Mouse (Mus musculus): ENCODE results near the gene Lxn.
A peak's percentile ranks its signal among the peaks of the same experiment; 100 is the strongest.

Lxn gene

DNA sequence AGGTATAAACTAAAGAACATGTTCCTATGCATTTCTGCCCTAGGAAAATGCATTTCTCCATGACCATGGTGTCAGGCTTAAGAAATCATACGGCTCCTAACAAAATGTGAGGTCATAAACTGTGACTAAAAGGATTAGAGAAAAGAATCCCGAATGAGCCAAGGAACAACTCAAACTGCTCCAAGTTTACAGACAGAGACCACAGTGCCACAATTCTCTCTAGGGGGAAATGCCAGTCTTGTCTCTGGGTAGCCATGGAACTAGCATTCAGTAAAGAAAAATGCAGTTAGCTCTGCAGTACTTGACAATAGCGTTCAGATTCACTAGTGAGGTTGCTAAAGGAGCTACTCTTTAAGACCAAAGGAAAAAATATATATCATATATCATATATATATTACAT, 3.8 kb downstream of the Lxn start:
- no peak for DNase-seq

GRCm38 (mm10) chr3:67450601-67451210, 13.0 kb downstream of the Lxn start:
- peak; percentile 20 for DNase-seq

DNA sequence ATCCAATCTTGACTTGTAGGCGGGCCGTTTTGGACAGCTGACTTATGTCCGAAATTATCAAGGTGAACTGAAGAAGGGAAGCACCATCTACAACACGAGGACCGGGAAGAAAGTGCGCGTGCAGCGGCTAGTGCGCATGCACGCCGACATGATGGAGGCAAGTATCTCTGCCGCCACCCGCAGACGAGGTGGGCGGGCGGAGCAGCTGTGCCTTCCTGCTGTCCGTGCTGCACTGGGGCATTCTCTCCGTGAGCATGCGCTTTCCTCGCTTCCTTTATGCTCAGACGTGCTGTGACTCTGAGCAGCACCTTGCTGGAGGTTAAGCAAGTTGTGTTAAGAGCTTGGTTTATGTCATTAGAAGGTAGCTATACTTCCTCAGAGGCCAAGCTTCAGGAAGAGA, 14.1 kb downstream of the Lxn start:
- peak; percentile 41 for DNase-seq

- no peak for DNase-seq
These were observed 16.6 kb downstream of the Lxn start for GRCm38 (mm10) chr3:67447143-67447542.

GRCm38 (mm10) chr3:67434011-67434410, 29.7 kb downstream of the Lxn start:
- no peak for DNase-seq

DNA sequence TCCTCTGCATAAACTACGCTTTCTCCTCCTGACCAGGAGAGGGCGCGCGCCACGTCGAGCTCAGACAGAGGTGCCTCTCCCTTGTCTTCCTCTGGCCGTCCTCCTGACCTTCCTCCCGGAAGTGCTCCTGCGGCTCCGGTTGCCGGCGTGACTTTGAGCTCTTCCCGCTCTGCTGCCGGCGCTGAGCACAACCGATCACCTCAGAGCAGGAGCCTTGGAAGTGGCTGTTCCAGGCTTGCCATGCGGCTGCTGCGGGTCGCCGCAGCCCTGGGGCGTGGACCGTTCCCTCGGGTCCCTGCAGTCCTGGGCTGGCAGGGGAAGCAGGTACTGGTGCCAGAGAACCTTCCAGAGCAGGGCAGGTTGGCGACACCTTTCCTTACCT, 33.7 kb downstream of the Lxn start, which contains the start of gene Gfm1:
Gene Gfm1, plus strand, starts transcription at position 98 of the 382 bp plus-strand sequence.
- peak; percentile 94 for DNase-seq

- no peak for DNase-seq
These were observed 34.3 kb downstream of the Lxn start for GRCm38 (mm10) chr3:67429338-67429998.
